Mouse (Mus musculus): Measurements from ENCODE around the gene Cacnb2.

Cacnb2 gene

GRCm38 (mm10) chr2:14873116-14873515 lies 270.2 kb downstream of the Cacnb2 start:
- no peak for DNase-seq (ENCODE audit: low read depth, low spot score)

- DNase-seq (ENCODE audit: low read depth, low spot score) = no peak
Measured at GRCm38 (mm10) chr2:14873701-14874181, 270.9 kb downstream of the Cacnb2 start.

GRCm38 (mm10) chr2:14874281-14875037 lies 271.6 kb downstream of the Cacnb2 start:
- DNase-seq (ENCODE audit: low read depth, low spot score) = no peak

- no peak for DNase-seq (ENCODE audit: low read depth, low spot score)
Measured at GRCm38 (mm10) chr2:14875121-14875520, 272.2 kb downstream of the Cacnb2 start.

GRCm38 (mm10) chr2:14875616-14876015 lies 272.7 kb downstream of the Cacnb2 start:
- DNase-seq (ENCODE audit: low read depth, low spot score) = no peak

- DNase-seq (ENCODE audit: low read depth, low spot score) = no peak
Measured at GRCm38 (mm10) chr2:14878953-14879352, 276.1 kb downstream of the Cacnb2 start.

- no peak for DNase-seq (ENCODE audit: low read depth, low spot score)
Measured at GRCm38 (mm10) chr2:14883460-14883859, 280.6 kb downstream of the Cacnb2 start.

- no peak for DNase-seq (ENCODE audit: low read depth, low spot score)
Measured at GRCm38 (mm10) chr2:14888406-14889195, 285.7 kb downstream of the Cacnb2 start.

GRCm38 (mm10) chr2:14903837-14904236 lies 300.9 kb downstream of the Cacnb2 start:
- no peak for DNase-seq (ENCODE audit: low read depth, low spot score)

GRCm38 (mm10) chr2:14904865-14905264 lies 302.0 kb downstream of the Cacnb2 start:
- no peak for DNase-seq (ENCODE audit: low read depth, low spot score)

- DNase-seq (ENCODE audit: low read depth, low spot score) = no peak
Measured at GRCm38 (mm10) chr2:14907124-14907925, 304.4 kb downstream of the Cacnb2 start.

GRCm38 (mm10) chr2:14917585-14918247 lies 314.8 kb downstream of the Cacnb2 start:
- DNase-seq (ENCODE audit: low read depth, low spot score) = no peak

GRCm38 (mm10) chr2:14929866-14930265 lies 327.0 kb downstream of the Cacnb2 start:
- DNase-seq (ENCODE audit: low read depth, low spot score) = no peak

GRCm38 (mm10) chr2:14931968-14932367 lies 329.1 kb downstream of the Cacnb2 start:
- DNase-seq (ENCODE audit: low read depth, low spot score) = no peak

GRCm38 (mm10) chr2:14936492-14936891 lies 333.6 kb downstream of the Cacnb2 start:
- no peak for DNase-seq (ENCODE audit: low read depth, low spot score)

- DNase-seq (ENCODE audit: low read depth, low spot score) = no peak
Measured at GRCm38 (mm10) chr2:14942261-14942660, 339.4 kb downstream of the Cacnb2 start.

GRCm38 (mm10) chr2:14943691-14944357 lies 340.9 kb downstream of the Cacnb2 start:
- DNase-seq (ENCODE audit: low read depth, low spot score) = peak; percentile 64

- DNase-seq (ENCODE audit: low read depth, low spot score) = no peak
Measured at GRCm38 (mm10) chr2:14953090-14953489, 350.2 kb downstream of the Cacnb2 start.

GRCm38 (mm10) chr2:14960963-14961488 lies 358.1 kb downstream of the Cacnb2 start:
- DNase-seq (ENCODE audit: low read depth, low spot score) = no peak

GRCm38 (mm10) chr2:14961493-14961892 lies 358.6 kb downstream of the Cacnb2 start:
- DNase-seq (ENCODE audit: low read depth, low spot score) = no peak
